Mouse (Mus musculus) olfactory bulb, adult 2 months (tissue): Measurements from ENCODE around the gene Focad. TPM values are rescaled to one million over a fixed set of nuclear protein-coding genes. Genes with fewer than 3 reads are reported as not detected.

Experiments
- H3K27ac ChIP-seq: fragments of 200-500 bp; 2 replicates; pipeline ENCODE4 v1.5.1; 2012; ENCODE audit warnings: low read depth, low read length; ENCODE audit not compliant: insufficient read depth
- H3K4me1 ChIP-seq: fragments of 200-500 bp; 2 replicates; pipeline ENCODE4 v1.6.1; 2012; ENCODE audit warnings: low read length; ENCODE audit not compliant: control insufficient read depth, insufficient read depth
- H3K4me3 ChIP-seq: fragments of 200-500 bp; 2 replicates; pipeline ENCODE4 v1.5.1; 2012; ENCODE audit warnings: mild to moderate bottlenecking, low read depth, low read length, moderate library complexity; ENCODE audit not compliant: insufficient read depth
- CTCF ChIP-seq: fragments of 200-500 bp; IDR thresholded peaks from 2 replicates; pipeline ENCODE4 v1.5.1; 2012; ENCODE audit warnings: low read depth, mild to moderate bottlenecking, low read length, moderate library complexity; ENCODE audit not compliant: insufficient read depth
- POLR2A ChIP-seq: fragments of 200-500 bp; IDR thresholded peaks from 2 replicates; pipeline ENCODE4 v1.6.1; 2012; ENCODE audit warnings: mild to moderate bottlenecking, low read depth, low read length, moderate library complexity; ENCODE audit not compliant: insufficient read depth
- WGBS: fragments of 180-500 bp; shearing (Covaris S2); methylation state at CpG from one replicate; pipeline ENCODE4 v1.1.7; 2018; 5-methylcytosine and 5-hydroxymethylcytosine counted together
- polyA plus RNA-seq: library from polyadenylated mRNA; stranded (reverse); fragments of >200 nt; gene quantifications from 2 replicates; pipeline ENCODE4 v1.2.4, GENCODE M21; 2012; ENCODE audit warnings: low replicate concordance; ENCODE audit not compliant: missing spikeins, insufficient read depth, insufficient read length

Gene Focad
- polyA plus RNA-seq, 1 experiment: not detected

- H3K27ac ChIP-seq: no peak overlapping the region
- TF ChIP-seq CTCF (no peak), POLR2A (no peak)
- H3K4me1 ChIP-seq: peaks cover under 1% of the 10 kb centered on the region; the same call in 1 of the 2 replicates
- WGBS: 60% methylated on average over 7 of the region's 7 CpGs
- H3K4me3 ChIP-seq: no peak overlapping the region
Observed at GRCm38 (mm10) chr4:88270408-88271067, 176.1 kb downstream of the Focad start.

GRCm38 (mm10) chr4:88275571-88276041 lies 181.2 kb downstream of the Focad start:
- no peak overlapping the region for H3K4me3 ChIP-seq
- H3K27ac ChIP-seq: peak overlapping the region; percentile 57; the same call in 1 of the 2 replicates
- H3K4me1 ChIP-seq: peaks cover 3% of the 10 kb centered on the region; the same call in 1 of the 2 replicates
- 47% methylated on average over 6 of the region's 6 CpGs for WGBS
- TF ChIP-seq CTCF: no peak
- TF ChIP-seq POLR2A: no peak

GRCm38 (mm10) chr4:88276058-88276734 lies 181.8 kb downstream of the Focad start:
- H3K4me1 ChIP-seq: peaks cover 3% of the 10 kb centered on the region; the same call in 1 of the 2 replicates
- WGBS: 82% methylated on average over 4 of the region's 4 CpGs
- H3K4me3 ChIP-seq: no peak overlapping the region
- TF ChIP-seq CTCF (no peak), POLR2A (no peak)
- no peak overlapping the region for H3K27ac ChIP-seq

- TF ChIP-seq POLR2A (no peak), CTCF (no peak)
- Histone ChIP-seq H3K4me1 (peaks cover 3% of the 10 kb centered on the region; the same call in 1 of the 2 replicates), H3K27ac (no peak overlapping the region), H3K4me3 (no peak overlapping the region)
- 94% methylated on average over 2 of the region's 2 CpGs for WGBS
Observed at GRCm38 (mm10) chr4:88278524-88278923, 184.1 kb downstream of the Focad start.

GRCm38 (mm10) chr4:88280536-88280935 lies 186.1 kb downstream of the Focad start:
- 97% methylated on average over 2 of the region's 2 CpGs for WGBS

GRCm38 (mm10) chr4:88295537-88295936 lies 201.1 kb downstream of the Focad start:
- Histone ChIP-seq H3K4me1 (no peaks in the 10 kb centered on the region), H3K27ac (no peak overlapping the region; the same call in 1 of the 2 replicates), H3K4me3 (no peak overlapping the region)
- no peak for TF ChIP-seq POLR2A
- no peak for TF ChIP-seq CTCF
- WGBS: 30% methylated on average over 6 of the region's 6 CpGs

More at GRCm38 (mm10) chr4:88280536-88280935, 186.1 kb downstream of the Focad start:
- Histone ChIP-seq H3K4me1 (peaks cover 2% of the 10 kb centered on the region; the same call in 1 of the 2 replicates), H3K4me3 (no peak overlapping the region), H3K27ac (no peak overlapping the region)
- TF ChIP-seq POLR2A (no peak), CTCF (no peak)

- 88% methylated on average over 3 of the region's 3 CpGs for WGBS
Observed at GRCm38 (mm10) chr4:88299551-88299950, 205.1 kb downstream of the Focad start.

GRCm38 (mm10) chr4:88300832-88301621 lies 206.6 kb downstream of the Focad start:
- Histone ChIP-seq H3K4me3 (no peak overlapping the region), H3K4me1 (no peaks in the 10 kb centered on the region), H3K27ac (no peak overlapping the region)
- 61% methylated on average over 6 of the region's 6 CpGs for WGBS
- TF ChIP-seq CTCF (no peak), POLR2A (no peak)

More at GRCm38 (mm10) chr4:88299551-88299950, 205.1 kb downstream of the Focad start:
- TF ChIP-seq CTCF: no peak
- no peak for TF ChIP-seq POLR2A
- Histone ChIP-seq H3K27ac (no peak overlapping the region), H3K4me1 (no peaks in the 10 kb centered on the region), H3K4me3 (no peak overlapping the region)
